Mouse (Mus musculus): ENCODE results near the gene Dhx37. TPM values are rescaled to one million over a fixed set of nuclear protein-coding genes. Genes with fewer than 3 reads are reported as not detected.
"Not testable (repeated sequence)": the region's sequence is repeated elsewhere in the genome, so short reads cannot be mapped to it uniquely, and the experiment has no call there.

The Dhx37 gene
- total RNA-seq, 2 experiments from 2014 or later = 13.2 to 14.7 TPM

DNA sequence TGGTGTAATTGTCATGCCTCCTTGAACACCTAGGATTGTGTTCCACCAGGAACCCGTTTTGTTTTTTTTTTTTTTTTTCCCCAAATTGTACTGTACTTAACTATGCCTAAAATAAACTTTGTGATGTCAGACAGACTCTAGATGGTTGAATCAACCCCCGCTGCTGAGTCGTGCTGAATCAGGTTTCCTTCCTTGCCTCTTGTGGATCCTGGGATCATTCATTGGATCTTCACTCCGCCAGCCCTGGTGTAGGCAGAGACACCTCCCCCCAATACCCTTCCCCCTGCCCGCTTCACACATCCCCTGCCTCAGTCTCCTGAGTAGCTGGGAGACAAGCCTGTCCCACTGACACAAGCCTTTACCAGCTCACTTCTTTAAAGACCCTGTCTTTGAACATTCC lies 15.4 kb upstream of the Dhx37 start:
- intact Hi-C loops (cut with DNase I) = no loop called here

DNA sequence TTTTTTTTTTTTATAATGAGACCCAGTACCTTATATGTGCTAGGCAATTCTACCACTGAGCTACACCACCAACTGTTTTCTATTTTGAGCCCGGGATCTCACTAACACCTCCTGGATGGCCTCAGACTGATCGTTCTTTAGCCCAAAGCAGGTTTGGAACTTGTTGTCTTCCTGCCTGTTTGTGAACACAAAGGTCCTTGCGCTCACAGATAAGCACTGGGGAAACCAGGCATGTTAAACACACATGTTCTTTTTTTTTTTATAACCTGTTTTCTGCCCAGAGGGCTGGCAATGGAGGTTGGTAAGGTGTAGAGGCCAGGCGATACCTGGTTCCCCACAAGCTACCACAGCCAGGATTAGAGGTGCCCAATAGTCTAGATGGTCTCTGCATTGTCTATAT lies 14.7 kb upstream of the Dhx37 start:
- intact Hi-C loops (cut with DNase I) = no loop called here
- DNase-seq = no peak

More for the DNA sequence above, 15.4 kb upstream of the Dhx37 start:
- no peak for DNase-seq

DNA sequence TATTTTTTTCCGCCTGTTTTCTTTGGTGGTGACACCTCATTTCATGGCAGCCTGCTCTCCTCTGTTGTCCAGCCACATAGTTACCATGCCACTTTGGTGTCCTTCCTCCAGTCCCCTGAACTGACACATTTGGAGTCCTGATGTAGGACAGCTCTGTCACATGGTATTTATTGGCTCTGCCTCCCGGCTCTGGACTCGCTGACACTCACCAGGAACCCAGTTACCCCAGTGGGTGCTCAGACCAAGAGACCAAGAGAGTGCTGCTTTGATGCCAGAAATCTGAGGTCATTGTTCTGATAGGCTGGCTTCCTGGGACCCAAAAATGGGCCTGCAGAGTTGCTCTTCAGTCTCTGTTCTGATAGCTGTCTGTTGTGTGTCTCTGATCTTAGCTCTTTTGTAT lies 14.1 kb upstream of the Dhx37 start:
- DNase-seq = peak; percentile 65 to 80
- intact Hi-C loops (cut with DNase I) = no loop called here

DNA sequence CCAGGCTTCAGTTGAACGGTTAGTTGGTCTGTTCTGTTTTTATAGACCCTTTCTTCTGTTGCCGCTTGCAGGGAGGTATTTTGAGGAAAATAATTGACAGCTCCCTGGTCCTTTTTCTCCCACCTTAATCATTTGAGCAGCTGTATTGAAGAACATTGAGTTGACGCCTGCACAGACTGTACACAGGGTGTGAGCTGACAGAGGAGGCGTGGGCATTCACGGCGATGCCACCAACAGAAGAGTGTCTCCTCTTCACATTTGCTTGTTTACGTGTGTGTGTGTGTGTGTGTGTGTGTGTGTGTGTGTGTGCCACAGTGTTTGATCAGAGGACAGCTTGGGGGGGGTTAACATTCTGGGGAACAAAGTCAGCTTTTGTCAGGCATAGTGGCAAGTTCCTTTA lies 12.4 kb upstream of the Dhx37 start:
- intact Hi-C loops (cut with DNase I) = no loop called here
- no peak for DNase-seq

DNA sequence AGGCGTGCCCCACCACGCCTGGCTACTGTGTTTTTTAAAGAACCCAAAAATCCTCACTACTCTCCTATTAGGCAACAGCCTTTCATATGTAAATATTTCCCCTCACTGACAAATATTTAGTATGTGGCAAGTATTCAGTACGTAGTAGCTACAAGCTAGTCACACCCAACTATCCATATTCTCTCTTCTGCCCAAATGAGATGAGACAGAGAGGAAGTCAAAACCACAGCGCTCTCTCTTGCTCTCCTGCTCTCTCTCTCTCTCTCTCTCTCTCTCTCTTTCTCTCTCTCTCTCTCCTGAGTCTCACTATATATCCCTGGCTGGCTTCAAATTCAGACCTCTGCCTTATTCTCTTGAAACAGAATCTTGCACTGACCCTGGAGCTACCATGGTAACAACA lies 10.6 kb upstream of the Dhx37 start:
- intact Hi-C loops (cut with DNase I) = no loop called here
- DNase-seq = no peak

DNA sequence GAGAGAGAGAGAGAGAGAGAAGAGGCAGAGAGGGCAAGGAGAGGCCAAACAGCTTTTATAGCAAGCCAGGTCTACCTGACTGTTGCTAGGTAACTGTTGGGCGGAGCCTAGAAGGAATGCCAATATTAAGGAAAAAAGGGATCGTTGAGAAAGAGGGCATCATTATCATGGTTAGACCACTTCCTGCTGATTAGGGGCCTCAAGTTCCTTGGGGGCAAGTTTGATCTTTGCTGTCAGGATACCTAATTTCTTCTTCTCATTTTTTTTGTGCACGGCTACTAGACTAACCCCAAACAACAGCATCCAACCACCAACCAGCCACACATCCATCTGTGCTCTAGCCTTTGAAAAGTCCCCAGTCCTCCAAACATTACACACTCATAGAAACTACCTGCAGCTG lies 10.0 kb upstream of the Dhx37 start:
- intact Hi-C loops (cut with DNase I) = no loop called here
- no peak for DNase-seq

DNA sequence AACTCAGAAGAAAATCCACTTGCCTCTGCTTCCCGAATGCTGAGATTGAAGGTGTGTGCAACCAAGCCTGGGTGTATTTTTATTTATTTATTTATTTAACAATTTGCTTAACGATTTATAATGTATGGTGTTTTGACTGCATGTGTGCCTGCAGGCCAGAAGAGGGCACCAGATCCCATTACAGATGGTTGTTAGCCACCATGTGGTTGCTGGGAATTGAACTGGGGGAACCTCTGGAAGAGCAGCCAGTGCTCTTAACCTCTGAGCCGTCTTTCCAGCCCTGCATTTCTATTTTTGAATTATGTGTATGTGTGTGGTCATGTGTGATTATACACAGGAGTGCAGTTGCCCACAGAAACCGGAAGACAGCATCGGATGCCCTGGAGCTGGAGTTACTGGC lies 9.4 kb upstream of the Dhx37 start:
- no peak for DNase-seq
- intact Hi-C loops (cut with DNase I) = no loop called here

DNA sequence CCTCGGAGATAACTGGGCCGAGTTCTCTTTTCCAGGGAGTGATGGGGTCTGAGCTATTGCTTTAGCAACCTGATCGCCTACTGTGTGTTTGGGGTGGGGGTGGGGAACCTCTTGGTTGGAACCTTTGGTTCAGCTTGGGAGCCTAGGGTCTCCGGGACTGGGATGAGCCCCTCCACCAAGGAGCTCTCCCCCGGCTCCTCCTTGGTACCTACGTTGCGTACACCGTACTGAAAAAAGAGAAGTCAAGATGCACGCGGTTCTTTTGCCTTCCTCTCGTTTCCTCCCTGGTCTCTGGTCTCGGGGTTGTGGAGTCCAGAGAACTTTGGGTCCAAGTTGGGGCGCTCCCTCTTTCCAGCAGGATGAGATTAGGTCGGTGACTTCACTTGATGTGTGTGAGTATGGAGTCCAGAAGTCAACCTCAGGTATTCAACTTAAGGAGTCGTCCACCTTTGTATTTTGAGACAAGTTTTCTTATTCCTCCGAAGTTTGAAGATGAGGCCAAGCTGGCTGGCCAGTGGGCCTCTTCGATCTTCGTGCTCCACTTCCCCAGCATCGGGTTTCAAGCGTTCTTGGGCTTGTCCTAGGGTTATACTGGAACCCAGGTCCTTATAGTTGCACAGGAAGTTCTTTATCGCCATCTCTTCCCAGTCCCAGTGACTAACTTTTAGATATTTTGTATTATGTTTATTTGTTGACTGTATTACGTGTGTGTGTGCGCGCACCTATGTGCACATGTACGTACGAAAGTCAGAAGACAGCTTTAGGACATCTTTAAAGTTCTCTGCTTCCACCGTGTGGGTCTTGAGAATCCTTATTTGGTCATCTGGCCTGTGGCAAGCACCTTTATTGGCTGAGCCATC lies 8.4 kb upstream of the Dhx37 start:
- peak; percentile 29 to 44 for DNase-seq
- intact Hi-C loops (cut with DNase I) = no loop called here

DNA sequence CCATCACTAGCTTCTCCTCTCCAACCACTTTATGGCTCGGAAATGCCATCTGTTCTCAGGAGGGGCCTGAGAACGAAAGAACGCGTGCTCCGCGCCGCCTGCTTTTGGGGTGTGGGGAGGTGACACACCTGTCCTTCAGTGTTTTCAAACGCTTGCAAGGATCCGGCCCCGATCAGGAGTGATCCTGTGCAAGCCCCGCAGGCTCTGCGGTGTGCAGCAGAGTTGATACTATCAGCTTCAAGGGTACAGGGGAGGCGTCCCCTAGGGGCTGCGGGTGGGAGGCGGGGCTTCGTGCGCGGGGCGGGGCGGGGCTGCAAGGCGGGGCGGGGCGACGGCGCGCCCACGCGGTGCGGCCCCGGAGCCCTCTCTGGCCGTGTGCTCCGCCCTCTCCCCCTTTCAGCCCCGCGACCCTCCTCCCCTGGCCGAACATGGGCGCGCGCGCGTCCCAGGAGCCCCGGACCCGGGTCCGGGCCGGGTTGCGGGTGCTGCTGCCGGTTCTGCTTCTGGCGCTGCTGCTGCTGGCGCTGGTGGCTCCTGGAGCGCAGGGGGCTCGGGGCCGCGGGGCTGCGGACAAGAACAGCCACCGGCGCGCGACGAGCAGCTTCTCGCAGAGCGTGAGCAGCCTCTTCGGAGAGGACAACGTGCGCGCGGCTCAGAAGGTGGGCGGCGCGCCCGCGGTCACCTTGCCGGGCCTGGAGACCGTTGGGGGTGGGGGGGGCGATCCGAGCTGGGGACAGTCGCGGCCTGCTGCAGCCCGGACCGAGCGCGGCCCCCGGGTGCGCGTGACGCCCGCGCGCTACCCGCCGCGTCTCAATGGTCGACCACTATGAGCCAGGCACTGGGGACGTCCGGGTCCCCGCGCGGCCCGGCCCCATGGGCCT lies 7.6 kb upstream of the Dhx37 start, which contains the start of gene Bri3bp:
Gene Bri3bp (plus strand): TSS at position 335 of the 881 bp plus-strand sequence.
- DNase-seq = peak; percentile 66
- intact Hi-C loops (cut with DNase I) = no loop called here

DNA sequence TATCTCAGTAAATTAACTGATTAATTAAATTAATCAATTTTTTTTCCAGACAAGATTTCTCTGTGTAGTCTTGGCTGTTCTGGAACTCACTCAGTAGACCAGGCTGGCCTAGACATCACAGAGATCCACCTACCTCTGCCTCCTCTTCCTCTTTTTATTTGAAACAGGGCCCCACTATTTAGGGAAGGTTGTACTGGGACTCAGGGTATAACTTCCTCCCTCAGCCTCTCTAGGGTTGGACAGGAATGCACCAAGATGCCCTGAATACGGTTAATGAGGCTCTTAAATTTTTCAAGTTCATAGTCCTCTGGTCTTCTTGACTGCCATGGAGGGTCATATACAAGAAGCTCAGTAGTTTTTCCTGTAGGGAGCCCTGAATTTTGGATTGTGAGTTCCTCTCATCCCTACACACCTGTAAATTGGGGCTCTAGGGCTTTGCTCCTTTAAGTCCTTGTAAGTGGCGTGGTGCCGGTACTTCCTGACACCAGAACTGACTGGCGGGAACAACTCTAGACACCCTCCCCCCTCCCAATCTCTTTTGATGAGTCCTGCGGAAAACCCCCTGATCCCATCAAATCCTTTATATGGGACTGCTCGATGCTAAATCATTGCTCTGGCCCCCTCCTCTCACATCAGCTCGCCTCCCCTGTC lies 6.8 kb upstream of the Dhx37 start:
- peak; percentile 25 to 32 for DNase-seq
- intact Hi-C loops (cut with DNase I) = no loop called here

DNA sequence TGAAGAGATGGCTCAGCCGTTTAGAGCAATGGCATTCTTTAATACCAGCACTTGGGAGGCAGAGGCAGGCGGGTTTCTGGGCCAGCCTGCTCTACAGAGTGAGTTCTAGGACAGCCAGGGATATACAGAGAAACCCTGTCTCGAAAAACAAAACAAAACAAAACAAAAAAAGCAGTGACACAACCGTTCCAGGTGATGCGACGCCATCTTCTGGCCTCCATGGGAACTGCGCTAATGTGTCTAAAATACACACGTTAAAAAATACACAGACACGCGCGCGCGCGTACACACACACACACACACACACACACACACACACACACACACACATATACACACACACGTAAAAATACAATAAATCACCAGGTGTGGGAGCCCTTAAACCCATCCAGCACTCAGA lies 426 bp upstream of the Dhx37 start:
- DNase-seq; intact Hi-C loops (cut with DNase I): not testable (repeated sequence)

DNA sequence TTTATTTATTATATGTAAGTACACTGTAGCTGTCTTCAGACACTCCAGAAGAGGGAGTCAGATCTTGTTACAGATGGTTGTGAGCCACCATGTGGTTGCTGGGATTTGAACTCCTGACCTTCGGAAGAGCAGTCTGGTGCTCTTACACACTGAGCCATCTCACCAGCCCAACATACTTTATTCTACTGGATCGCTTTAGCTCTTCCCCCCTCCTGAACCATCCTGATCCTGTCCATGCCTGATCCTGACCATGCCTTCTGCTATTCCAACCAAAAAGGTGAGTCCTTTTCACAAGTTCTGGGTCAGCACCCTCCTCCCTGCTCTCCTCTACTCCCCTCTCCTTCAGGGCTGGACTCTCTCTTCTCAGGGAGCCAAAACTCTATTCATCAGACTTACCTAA lies 1.6 kb downstream of the Dhx37 start:
- DNase-seq = not testable (repeated sequence)
- intact Hi-C loops (cut with DNase I) = loop anchor here (2.0 kb wide), 1 partner anchor 24 kb away; no protein-coding TSS in a partner anchor

DNA sequence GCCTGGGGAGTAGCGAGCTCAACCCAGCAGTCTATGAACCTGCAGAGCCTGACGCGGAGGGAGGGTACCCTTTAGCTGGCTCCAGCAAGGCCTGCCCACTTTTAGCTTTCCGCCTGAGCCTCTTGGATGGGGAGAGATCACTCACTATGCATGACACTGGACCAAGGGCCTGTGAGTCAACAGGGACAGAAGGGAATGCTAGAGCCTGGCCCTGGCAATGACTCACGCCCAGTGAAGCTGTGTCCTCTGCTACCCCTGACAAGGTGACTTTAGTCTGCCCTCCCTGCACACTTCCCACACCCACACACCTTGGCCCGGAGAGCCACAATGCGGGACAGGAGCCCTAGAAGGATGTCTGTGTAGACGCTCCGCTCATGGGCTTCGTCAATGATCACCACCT lies 7.6 kb downstream of the Dhx37 start:
- intact Hi-C loops (cut with DNase I) = no loop called here
- DNase-seq = peak; percentile 29 to 54

DNA sequence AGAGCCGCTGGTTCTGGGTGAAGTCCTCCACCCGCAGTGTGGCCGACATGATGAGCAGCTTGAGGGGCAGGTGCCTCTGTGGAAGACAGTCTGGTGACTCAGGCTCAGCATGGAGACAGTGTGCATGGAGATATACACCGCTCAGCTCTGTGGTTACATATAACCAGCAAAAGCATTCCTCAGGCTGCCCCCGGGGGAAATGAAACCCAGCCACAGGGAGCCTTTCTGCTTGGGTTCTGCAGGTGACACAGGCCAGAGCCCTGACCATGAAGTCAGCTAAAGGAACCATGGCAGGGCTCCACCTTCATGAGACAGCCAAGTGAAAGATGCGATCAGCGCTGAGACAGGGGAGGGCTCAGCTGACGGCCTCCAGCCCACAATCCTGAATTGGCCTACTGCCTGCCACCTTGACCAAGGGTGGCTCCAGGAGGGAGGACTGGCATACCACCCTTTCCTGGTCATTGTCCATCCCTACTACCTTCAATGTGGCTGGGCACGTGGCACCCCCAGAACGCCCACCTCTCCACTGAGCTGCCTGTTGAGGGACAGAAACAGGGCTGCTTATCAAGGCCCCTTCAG lies 8.1 kb downstream of the Dhx37 start:
- peak in 1 of 2 experiments; percentile 23 for DNase-seq
- intact Hi-C loops (cut with DNase I) = no loop called here

DNA sequence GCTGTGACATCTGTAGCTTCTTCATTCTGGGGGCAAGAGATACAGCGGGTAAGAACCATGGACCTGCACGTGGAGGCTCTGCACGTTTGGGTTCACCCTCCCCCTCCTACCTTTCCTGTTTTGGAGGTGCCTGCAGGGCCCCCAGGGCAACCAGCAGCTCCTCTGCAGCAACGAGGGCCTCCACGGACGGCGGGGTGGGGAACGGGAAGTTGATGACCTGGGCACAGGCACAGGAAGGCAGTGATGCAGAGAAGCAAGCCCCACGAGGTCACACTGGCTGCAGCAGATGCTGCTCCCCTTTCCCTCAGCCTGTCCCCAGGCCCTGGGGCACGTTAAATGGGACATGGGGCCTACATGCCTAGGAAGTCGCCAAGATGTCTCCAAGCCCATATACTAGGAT lies 14.8 kb downstream of the Dhx37 start:
- intact Hi-C loops (cut with DNase I) = no loop called here
- DNase-seq = no peak

DNA sequence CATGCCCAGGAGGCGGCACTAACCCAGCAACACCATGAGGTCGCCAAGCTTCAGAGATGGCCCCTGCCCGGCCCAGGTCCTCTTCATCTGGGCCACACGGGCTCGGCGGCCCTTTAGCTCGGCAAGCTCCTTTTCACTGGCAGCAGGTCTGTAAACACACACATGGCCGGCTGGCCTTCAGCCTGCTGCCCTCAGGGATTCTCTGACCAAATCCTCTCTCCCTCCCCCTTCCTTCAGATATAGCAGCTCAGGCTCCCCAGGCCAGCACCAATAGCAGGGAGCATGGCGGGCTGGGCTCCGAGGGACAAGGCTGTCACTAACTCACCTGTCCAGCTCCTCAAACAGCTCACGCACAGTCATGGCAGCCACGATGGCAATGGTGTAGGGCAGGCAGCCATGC lies 15.3 kb downstream of the Dhx37 start:
- no peak for DNase-seq
- intact Hi-C loops (cut with DNase I) = no loop called here

DNA sequence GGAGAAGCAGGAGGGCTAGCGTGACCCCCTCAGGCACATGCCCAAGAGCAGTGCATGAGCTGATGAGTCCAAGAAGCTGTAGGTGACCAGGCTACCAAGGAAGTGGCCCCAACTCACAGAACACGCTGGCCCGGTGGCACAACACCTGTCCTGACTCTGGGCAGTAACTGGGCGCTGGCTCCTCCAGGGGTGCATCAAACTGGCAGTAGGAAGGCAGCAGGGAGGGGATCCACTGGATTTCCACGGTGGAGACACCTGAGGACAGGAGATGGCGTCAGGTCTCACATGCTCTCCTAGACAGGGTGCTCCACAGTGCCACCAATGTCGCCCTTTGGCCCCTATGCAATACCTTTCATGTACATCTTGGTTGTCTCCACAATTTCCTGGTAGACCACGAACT lies 17.7 kb downstream of the Dhx37 start:
- intact Hi-C loops (cut with DNase I) = no loop called here
- DNase-seq = no peak

DNA sequence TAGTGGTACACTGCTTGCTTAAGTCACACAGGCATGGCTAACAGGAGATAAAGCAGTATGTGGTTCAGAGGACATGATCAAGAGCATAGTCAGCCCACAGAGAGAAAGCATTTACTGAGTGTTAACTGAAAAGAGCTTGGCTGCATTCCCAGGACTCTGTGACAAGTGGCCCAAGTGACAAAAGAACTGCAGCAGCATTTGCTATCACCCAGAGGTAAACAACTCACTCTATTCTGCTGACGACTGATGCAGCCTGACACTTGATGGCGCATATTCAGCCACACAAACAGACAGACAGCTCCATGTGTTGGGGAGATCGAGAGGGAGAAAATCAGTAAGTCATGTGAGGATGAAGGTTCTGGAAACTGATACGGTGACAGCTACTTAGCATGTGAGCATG lies 20.2 kb downstream of the Dhx37 start:
- DNase-seq = peak; percentile 59 to 64
- intact Hi-C loops (cut with DNase I) = loop anchor here (2.0 kb wide), 1 partner anchor 49 kb away; no protein-coding TSS in a partner anchor

DNA sequence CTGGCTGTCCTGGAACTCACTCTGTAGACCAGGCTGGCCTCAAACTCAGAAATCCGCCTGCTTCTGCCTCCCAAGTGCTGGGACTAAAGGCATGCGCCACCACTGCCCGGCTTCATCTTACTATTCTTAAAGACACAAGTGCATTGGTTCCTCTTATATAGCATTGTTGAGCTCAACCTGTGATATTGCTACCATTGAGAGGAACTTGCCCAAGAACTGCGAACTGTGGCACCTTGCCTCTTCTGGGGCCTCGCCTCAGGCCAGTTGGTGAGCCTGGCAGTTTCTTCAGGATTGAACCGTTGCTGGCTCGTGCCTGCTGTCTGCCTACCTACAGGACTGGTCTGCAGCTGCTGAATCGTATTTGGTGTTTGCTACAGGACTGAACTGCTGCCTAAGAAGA lies 21.4 kb downstream of the Dhx37 start:
- not testable (repeated sequence) for DNase-seq
- intact Hi-C loops (cut with DNase I) = loop anchor here (2.0 kb wide), 1 partner anchor 50 kb away; no protein-coding TSS in a partner anchor

DNA sequence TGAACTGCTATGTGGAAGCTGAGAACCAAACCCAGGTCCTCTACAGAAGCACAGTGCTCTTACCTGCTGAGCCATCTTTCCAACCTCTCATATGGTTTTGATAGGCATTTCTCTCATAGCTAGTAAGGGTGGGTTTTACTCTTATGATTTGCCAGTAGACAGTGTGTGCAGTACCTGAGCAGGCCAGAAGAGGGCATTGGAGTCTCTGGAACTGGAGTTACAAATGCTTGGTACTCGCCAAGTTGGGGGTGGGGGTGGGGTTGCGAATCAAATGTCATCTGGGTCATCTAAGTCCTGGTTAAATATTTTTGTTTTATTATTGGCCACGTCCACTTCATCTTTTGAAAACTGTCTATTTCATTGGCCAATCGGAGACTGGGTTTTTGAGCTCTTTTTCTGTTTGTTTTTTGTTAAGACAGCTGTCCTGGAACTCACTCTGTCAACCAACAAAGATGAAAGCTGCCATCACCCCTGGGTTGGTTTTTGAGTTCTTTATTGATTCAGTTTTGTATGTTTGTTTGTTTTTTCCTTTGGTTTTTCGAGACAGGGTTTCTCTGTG lies 21.9 kb downstream of the Dhx37 start:
- intact Hi-C loops (cut with DNase I) = loop anchor here (2.0 kb wide), 1 partner anchor 51 kb away; no protein-coding TSS in a partner anchor

More for the DNA sequence above, 21.9 kb downstream of the Dhx37 start:
- peak; percentile 65 to 82 for DNase-seq

Measured in heart, postnatal 10 days (tissue).